Mouse (Mus musculus): Measurements from ENCODE around the gene Ipmk. TPM values are rescaled to one million over a fixed set of nuclear protein-coding genes. Genes with fewer than 3 reads are reported as not detected.
A peak's percentile ranks its signal among the peaks of the same experiment; 100 is the strongest.

Gene Ipmk
- polyA plus RNA-seq, 2 experiments from 2014 or later = 2.9 to 4.1 TPM

DNA sequence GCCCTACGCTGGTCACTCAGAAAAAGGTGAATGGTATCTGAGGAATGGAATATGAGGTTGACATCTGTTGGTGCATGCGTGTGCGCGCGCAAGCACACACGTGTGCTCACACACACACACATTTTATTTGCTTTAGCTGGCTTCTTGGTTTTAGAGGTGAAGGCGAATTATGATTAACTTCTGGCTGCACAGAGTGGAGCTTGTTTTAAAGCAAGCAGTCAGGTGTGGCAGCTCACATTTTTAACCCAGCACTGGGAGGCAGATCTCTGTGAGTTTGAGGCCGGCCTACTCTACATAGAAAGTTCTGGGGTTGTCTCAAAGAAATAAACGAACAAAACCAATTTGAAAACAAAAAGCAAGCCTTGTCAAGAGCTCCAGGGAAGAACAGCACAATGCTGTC, 6.3 kb upstream of the Ipmk start:
- no peak for ATAC-seq

- ATAC-seq = no peak
Measured at GRCm38 (mm10) chr10:71342030-71342805, 5.3 kb upstream of the Ipmk start.

GRCm38 (mm10) chr10:71343130-71343529, 4.4 kb upstream of the Ipmk start:
- no peak for ATAC-seq

- no peak for ATAC-seq
Measured at GRCm38 (mm10) chr10:71343567-71344265, 3.8 kb upstream of the Ipmk start.

DNA sequence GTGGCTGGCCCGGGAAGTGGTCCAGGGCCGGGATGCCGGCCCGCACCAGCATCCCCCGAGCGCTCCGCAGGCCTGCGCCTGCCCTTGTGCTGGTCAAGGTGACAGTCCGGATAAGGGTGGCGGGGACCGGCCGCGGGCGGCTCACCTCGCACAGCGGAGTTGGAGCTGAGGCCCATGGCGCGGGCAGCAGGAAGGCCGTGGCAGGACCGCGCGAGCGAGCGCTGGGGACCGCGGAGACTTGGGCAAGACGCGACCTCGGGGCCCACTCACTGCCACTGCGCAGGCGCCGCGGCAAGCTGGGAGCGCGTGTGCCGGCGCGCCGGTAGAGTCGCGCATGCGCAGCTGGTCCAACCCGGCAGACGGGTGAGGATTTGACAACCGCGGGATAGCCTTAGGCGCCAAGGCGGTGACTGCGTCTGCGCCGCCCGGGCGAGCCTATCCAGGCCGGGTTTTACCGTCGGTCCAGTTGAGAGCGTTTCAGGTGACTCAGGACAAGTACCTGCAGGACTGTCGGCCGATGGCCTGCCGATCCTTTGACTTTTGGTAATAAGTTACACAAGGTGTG, 2.9 kb upstream of the Ipmk start, which contains the start of gene Cisd1:
Gene Cisd1, minus strand, starts transcription at position 376 of the 565 bp plus-strand sequence.
- peak; percentile 65 for ATAC-seq

- ATAC-seq = no peak
Measured at GRCm38 (mm10) chr10:71346106-71346505, 1.5 kb upstream of the Ipmk start.

- peak; percentile 67 for ATAC-seq
Measured at GRCm38 (mm10) chr10:71346722-71347508, 648 bp upstream of the Ipmk start.

- peak; percentile 20 for ATAC-seq
Measured at GRCm38 (mm10) chr10:71347964-71348636, 537 bp downstream of the Ipmk start.

DNA sequence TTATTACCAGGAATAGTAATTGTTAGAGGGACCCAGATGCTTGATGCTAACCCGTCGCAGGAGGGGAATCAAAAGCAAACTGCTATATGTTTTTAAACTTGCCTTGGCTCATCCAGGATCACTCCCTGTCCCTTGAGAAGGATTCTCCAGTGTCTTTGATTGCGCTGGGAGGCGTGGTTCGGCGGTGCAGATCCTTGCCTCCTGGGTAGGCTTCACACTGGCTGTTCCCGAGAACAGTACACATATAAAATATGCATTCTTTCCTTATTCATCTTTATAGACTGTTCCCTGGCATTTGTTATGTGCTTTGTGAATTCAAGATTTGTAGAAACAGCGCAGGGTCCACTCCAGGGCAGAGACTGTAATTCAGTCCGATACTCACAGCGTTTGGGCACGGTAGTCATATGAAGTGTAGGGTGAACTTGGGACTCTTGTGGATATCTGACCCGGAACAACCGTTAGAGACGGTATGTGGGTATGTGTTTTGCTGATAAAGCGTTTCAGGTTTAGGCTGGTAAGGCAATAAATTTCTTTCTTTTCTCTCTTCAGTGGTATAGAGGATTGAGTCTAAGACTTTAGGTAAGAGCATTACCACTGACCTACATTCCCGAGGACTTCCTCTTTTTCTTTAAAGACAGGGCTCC, 1.2 kb downstream of the Ipmk start:
- no peak for ATAC-seq

- no peak for ATAC-seq
Measured at GRCm38 (mm10) chr10:71349290-71349689, 1.7 kb downstream of the Ipmk start.

GRCm38 (mm10) chr10:71351301-71351700, 3.7 kb downstream of the Ipmk start:
- ATAC-seq = no peak

DNA sequence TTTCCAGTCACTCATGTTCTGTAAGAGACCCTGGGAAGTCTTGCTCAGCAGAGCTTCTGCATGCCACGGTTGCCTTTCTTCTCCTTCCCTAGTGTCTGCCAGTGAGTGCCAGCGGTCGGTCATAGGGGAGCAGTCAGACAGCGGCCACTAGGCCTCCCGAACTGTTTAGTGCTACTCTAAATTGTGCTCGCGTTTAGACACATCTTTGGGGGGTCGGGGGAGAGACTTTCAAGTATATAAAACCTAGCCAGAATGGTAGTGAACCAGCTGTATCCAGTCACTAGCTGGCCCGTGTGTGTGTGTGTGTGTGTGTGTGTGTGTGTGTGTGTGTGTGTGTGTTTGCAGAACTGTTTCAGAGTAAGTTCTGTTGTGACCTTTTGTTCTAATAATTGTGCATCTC, 6.3 kb downstream of the Ipmk start:
- ATAC-seq = no peak

GRCm38 (mm10) chr10:71354947-71355346, 7.4 kb downstream of the Ipmk start:
- ATAC-seq = no peak

- no peak for ATAC-seq
Measured at GRCm38 (mm10) chr10:71361044-71361443, 13.5 kb downstream of the Ipmk start.

- ATAC-seq = peak; percentile 96
Measured at GRCm38 (mm10) chr10:71361836-71362562, 14.4 kb downstream of the Ipmk start.

- ATAC-seq = peak; percentile 42
Measured at GRCm38 (mm10) chr10:71363440-71363839, 15.9 kb downstream of the Ipmk start.

- ATAC-seq = no peak
Measured at GRCm38 (mm10) chr10:71363858-71364257, 16.3 kb downstream of the Ipmk start.

- no peak for ATAC-seq
Measured at GRCm38 (mm10) chr10:71368128-71368940, 20.8 kb downstream of the Ipmk start.

DNA sequence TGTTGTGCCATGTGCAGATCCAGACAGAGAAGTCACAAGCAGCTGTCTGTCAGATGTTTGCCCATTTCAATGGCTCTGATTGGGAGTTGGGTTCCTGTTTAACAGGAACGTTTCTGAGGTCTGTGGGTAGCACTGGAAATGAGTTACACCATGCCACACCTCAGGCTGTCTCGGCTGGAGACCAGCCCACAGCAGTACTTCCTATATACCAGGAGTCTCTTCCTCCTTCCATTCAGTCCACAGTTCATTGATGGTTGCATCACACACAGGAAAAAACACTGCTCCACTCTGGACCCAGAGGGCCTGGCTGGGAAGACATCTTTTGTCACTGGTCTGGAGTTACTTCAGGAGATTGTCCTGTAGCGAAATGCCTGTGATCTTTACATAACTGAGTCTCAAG, 21.9 kb downstream of the Ipmk start:
- ATAC-seq = no peak

GRCm38 (mm10) chr10:71371881-71372280, 24.3 kb downstream of the Ipmk start:
- ATAC-seq = no peak

Measured in CD4-positive, CD25-positive, alpha-beta regulatory T cell, adult 4 months (primary cell).